Mouse (Mus musculus) MEL (cell line): ENCODE data around the gene Metap2. TPM values are rescaled to one million over a fixed set of nuclear protein-coding genes. Genes with fewer than 3 reads are reported as not detected.
A peak's percentile ranks its signal among the peaks of the same experiment; 100 is the strongest.

Source experiments
- DNase-seq: peaks from one replicate; pipeline ENCODE4 v3.0.0; 2011; ENCODE audit warnings: low read depth, low spot score
- H3K27ac ChIP-seq: 2 replicates; pipeline ENCODE4 v1.5.1; 2012; ENCODE audit warnings: low read depth, mild to moderate bottlenecking, control low read depth, low read length, moderate library complexity; ENCODE audit not compliant: control insufficient read depth
- H3K27me3 ChIP-seq, 2 experiments: fragments of 150-350 bp in 1 of 2; sonication (generic) in 1 of 2; 2 replicates each; pipeline ENCODE4 v1.6.1; 2012; ENCODE audit warnings: low read length in 2 of 2, mild to moderate bottlenecking in 2 of 2, improper control_type of control experiment in 1 of 2, moderate library complexity in 1 of 2; ENCODE audit not compliant: insufficient read depth in 2 of 2, control insufficient read depth in 1 of 2
- H3K36me3 ChIP-seq, 2 experiments: 2 replicates each; pipeline ENCODE4 v1.6.1; 2012 to 2014; ENCODE audit warnings: low read length in 2 of 2, improper control_type of control experiment in 1 of 2, inconsistent platforms in 1 of 2, mild to moderate bottlenecking in 1 of 2; ENCODE audit not compliant: insufficient read depth in 2 of 2, control insufficient read depth in 1 of 2
- H3K4me1 ChIP-seq, 2 experiments: fragments of 150-350 bp in 1 of 2; sonication (generic) in 1 of 2; 2 replicates each; pipeline ENCODE4 v1.6.1; 2012; ENCODE audit warnings: low read length in 2 of 2, improper control_type of control experiment in 1 of 2, mild to moderate bottlenecking in 1 of 2; ENCODE audit not compliant: insufficient read depth in 2 of 2, control insufficient read depth in 1 of 2
- H3K4me3 ChIP-seq, 2 experiments: fragments of 150-350 bp in 1 of 2; sonication (generic) in 1 of 2; 2 replicates each; pipeline ENCODE4 v1.5.1; 2012; ENCODE audit warnings: low read depth in 2 of 2, low read length in 2 of 2, mild to moderate bottlenecking in 2 of 2, moderate library complexity in 2 of 2, control low read depth in 1 of 2, improper control_type of control experiment in 1 of 2; ENCODE audit not compliant: control insufficient read depth in 1 of 2, insufficient read depth in 1 of 2
- H3K79me2 ChIP-seq: 2 replicates; pipeline ENCODE4 v1.6.1; 2012; ENCODE audit warnings: mild to moderate bottlenecking, low read length, moderate library complexity; ENCODE audit not compliant: control insufficient read depth, poor library complexity, insufficient read depth
- H3K9ac ChIP-seq: 2 replicates; pipeline ENCODE4 v1.6.1; 2012; ENCODE audit warnings: low read depth, mild to moderate bottlenecking, control low read depth, low read length, moderate library complexity; ENCODE audit not compliant: control insufficient read depth, poor library complexity, severe bottlenecking
- H3K9me3 ChIP-seq: fragments of 150-350 bp; sonication (generic); replicated peaks from 2 replicates; pipeline ENCODE4 v1.6.1; 2012; ENCODE audit warnings: mild to moderate bottlenecking, low read length, improper control_type of control experiment, moderate library complexity; ENCODE audit not compliant: insufficient read depth
- CHD2 ChIP-seq: IDR thresholded peaks from 2 replicates; pipeline ENCODE4 v1.6.1; 2011; ENCODE audit warnings: low read length, improper control_type of control experiment
- CTCF ChIP-seq, 3 experiments: IDR thresholded peaks in 2 of 3; conservative IDR thresholded peaks in 1 of 3; 2 replicates each; pipeline ENCODE4 v1.5.1; 2011 to 2012; ENCODE audit warnings: low read length in 3 of 3, low read depth in 2 of 3, mild to moderate bottlenecking in 2 of 3, improper control_type of control experiment in 1 of 3, inconsistent platforms in 1 of 3, mixed read lengths in 1 of 3, moderate library complexity in 1 of 3; ENCODE audit not compliant: control insufficient read depth in 1 of 3, insufficient read depth in 1 of 3, poor library complexity in 1 of 3, severe bottlenecking in 1 of 3
- ETS1 ChIP-seq: IDR thresholded peaks from 2 replicates; pipeline ENCODE4 v1.6.1; 2012; ENCODE audit warnings: low read depth, mild to moderate bottlenecking, inconsistent platforms, low read length, improper control_type of control experiment, moderate library complexity
- GATA1 ChIP-seq: IDR thresholded peaks from 2 replicates; pipeline ENCODE4 v1.6.1; 2011; ENCODE audit warnings: low read depth, low read length, improper control_type of control experiment
- NELFE ChIP-seq: IDR thresholded peaks from 2 replicates; pipeline ENCODE4 v1.6.1; 2011; ENCODE audit warnings: low read depth, low read length, improper control_type of control experiment
- RAD21 ChIP-seq: IDR thresholded peaks from 2 replicates; pipeline ENCODE4 v1.6.1; 2011; ENCODE audit warnings: mild to moderate bottlenecking, low read depth, low read length, improper control_type of control experiment
- SIN3A ChIP-seq: IDR thresholded peaks from 2 replicates; pipeline ENCODE4 v1.6.1; 2012; ENCODE audit warnings: low read length, improper control_type of control experiment, inconsistent platforms
- SMC3 ChIP-seq: IDR thresholded peaks from 2 replicates; pipeline ENCODE4 v1.6.1; 2011; ENCODE audit warnings: low read depth, low read length, improper control_type of control experiment
- TBP ChIP-seq: IDR thresholded peaks from 2 replicates; pipeline ENCODE4 v1.8.0; 2011; ENCODE audit warnings: low read depth, low read length, improper control_type of control experiment
- polyA plus RNA-seq, 2 experiments: library from polyadenylated mRNA; stranded (reverse) in 1 of 2; unstranded in 1 of 2; fragments of >175 nt in 1 of 2; fragments of >200 nt in 1 of 2; gene quantifications; 2 replicates each; pipeline versions ENCODE4 v1.2.1 to v1.2.4; 2012; ENCODE audit warnings: low replicate concordance in 2 of 2, low read depth in 1 of 2; ENCODE audit not compliant: insufficient read length in 2 of 2, insufficient read depth in 1 of 2, missing spikeins in 1 of 2
- total RNA-seq: library from RNA; depleted of rRNA; stranded (reverse); fragments of 300-350 nt; gene quantifications from 2 replicates; pipeline ENCODE4 v1.2.3, GENCODE M21; 2012

Gene Metap2
- total and polyA plus RNA-seq, 3 experiments: 326 to 2,567 (median 921) TPM

GRCm38 (mm10) chr10:93916778-93917177 is 19.9 kb upstream of the Metap2 start:
- peaks cover 22 to 40% of the 10 kb centered on the region in 2 experiments for H3K4me1 ChIP-seq
- no peaks in the 10 kb centered on the region for H3K9me3 ChIP-seq
- peak; percentile 48 for DNase-seq
- no peak for TF ChIP-seq ETS1
- TF ChIP-seq RAD21: peak; percentile 20
- peak; percentile 22; the same call in 1 of the 2 replicates for TF ChIP-seq SMC3
- TF ChIP-seq NELFE: no peak
- peak; percentile 26 to 50 (median 41) for TF ChIP-seq CTCF (IDR thresholded peaks at IDR 0.05 in 2 of 3, conservative IDR thresholded peaks at IDR 0.05 in 1 of 3; ENCODE audit: control insufficient read depth in 1 of 3, insufficient read depth in 1 of 3, low read depth in 2 of 3, low read length in 3 of 3, poor library complexity in 1 of 3, severe bottlenecking in 1 of 3)
- no peak overlapping the region for H3K4me3 ChIP-seq
- H3K79me2 ChIP-seq: no peaks in the 10 kb centered on the region; the same call in 1 of the 2 replicates
- no peak overlapping the region for H3K27ac ChIP-seq
- peaks cover 0 to 39% of the 10 kb centered on the region in 2 experiments; a peak in 2 of 4 replicates for H3K36me3 ChIP-seq
- H3K27me3 ChIP-seq: no peaks in the 10 kb centered on the region
- no peak overlapping the region for H3K9ac ChIP-seq

- Histone ChIP-seq H3K27ac (no peak overlapping the region), H3K9ac (no peak overlapping the region), H3K36me3 (peaks cover 0 to 34% of the 10 kb centered on the region in 2 experiments; a peak in 2 of 4 replicates), H3K79me2 (no peaks in the 10 kb centered on the region; the same call in 1 of the 2 replicates), H3K9me3 (no peaks in the 10 kb centered on the region), H3K4me1 (peaks cover 22 to 35% of the 10 kb centered on the region in 2 experiments), H3K4me3 (no peak overlapping the region), H3K27me3 (no peaks in the 10 kb centered on the region)
- TF ChIP-seq TBP: no peak
- DNase-seq: no peak
Observed at GRCm38 (mm10) chr10:93915531-93916275, 18.8 kb upstream of the Metap2 start.

- H3K27ac ChIP-seq: no peak overlapping the region
- TF ChIP-seq GATA1: peak; percentile 57; the same call in 1 of the 2 replicates
- no peak for TF ChIP-seq CHD2
- TF ChIP-seq SIN3A: no peak
- no peak overlapping the region for H3K4me3 ChIP-seq
- peaks cover 27 to 42% of the 10 kb centered on the region in 2 experiments for H3K4me1 ChIP-seq
- H3K27me3 ChIP-seq: no peaks in the 10 kb centered on the region
- H3K79me2 ChIP-seq: no peaks in the 10 kb centered on the region; the same call in 1 of the 2 replicates
- no peak for DNase-seq
- peaks cover 0 to 41% of the 10 kb centered on the region in 2 experiments; a peak in 2 of 4 replicates for H3K36me3 ChIP-seq
- H3K9ac ChIP-seq: no peak overlapping the region
- no peaks in the 10 kb centered on the region for H3K9me3 ChIP-seq
Observed at GRCm38 (mm10) chr10:93913525-93913924, 16.6 kb upstream of the Metap2 start.
